Mouse (Mus musculus) spleen, adult 2 months (tissue): ENCODE results near the gene Stk11. TPM values are rescaled to one million over a fixed set of nuclear protein-coding genes. Genes with fewer than 3 reads are reported as not detected.

ENCODE experiments used
- DNase-seq, 2 experiments: peaks; one replicate each; pipeline versions ENCODE4 v3.0.0 to v3.0.0-alpha.2; 2012 to 2021; ENCODE audit warnings: low spot score in 2 of 2, low read depth in 1 of 2
- H3K27ac ChIP-seq: fragments of 200-500 bp; 2 replicates; pipeline ENCODE4 v1.5.1; 2012; ENCODE audit warnings: low read length, inconsistent platforms; ENCODE audit not compliant: insufficient read depth
- H3K27me3 ChIP-seq: fragments of 200-500 bp; 2 replicates; pipeline ENCODE4 v1.6.1; 2012; ENCODE audit warnings: mild to moderate bottlenecking, moderate library complexity, low read length, inconsistent platforms; ENCODE audit not compliant: control insufficient read depth, insufficient read depth
- H3K36me3 ChIP-seq: fragments of 200-500 bp; 2 replicates; pipeline ENCODE4 v1.6.1; 2012; ENCODE audit warnings: mild to moderate bottlenecking, low read length, inconsistent platforms; ENCODE audit not compliant: control insufficient read depth, insufficient read depth
- H3K4me1 ChIP-seq: fragments of 200-500 bp; 2 replicates; pipeline ENCODE4 v1.6.1; 2011; ENCODE audit warnings: inconsistent platforms; ENCODE audit not compliant: control insufficient read depth, insufficient read depth, insufficient read length
- H3K4me3 ChIP-seq: fragments of 200-500 bp; 2 replicates; pipeline ENCODE4 v1.5.1; 2011; ENCODE audit warnings: mild to moderate bottlenecking, inconsistent platforms; ENCODE audit not compliant: insufficient read depth, insufficient read length; ENCODE audit errors: extremely low read depth
- CTCF ChIP-seq: fragments of 200-500 bp; IDR thresholded peaks from 2 replicates; pipeline ENCODE4 v1.5.1; 2011; ENCODE audit warnings: mild to moderate bottlenecking, inconsistent platforms; ENCODE audit not compliant: insufficient read depth, insufficient read length, insufficient replicate concordance; ENCODE audit errors: extremely low read depth
- POLR2A ChIP-seq: fragments of 200-500 bp; IDR thresholded peaks from 2 replicates; pipeline ENCODE4 v1.6.1; 2011; ENCODE audit warnings: low read depth, low read length, inconsistent platforms
- WGBS: fragments of 180-500 bp; shearing (Covaris S2); methylation state at CpG from one replicate; pipeline ENCODE4 v1.1.7; 2018; 5-methylcytosine and 5-hydroxymethylcytosine counted together
- polyA plus RNA-seq: library from polyadenylated mRNA; depleted of rRNA; stranded (reverse); fragments of >200 nt; gene quantifications from 2 replicates; pipeline ENCODE4 v1.2.3, GENCODE M21; 2012

The Stk11 gene
- polyA plus RNA-seq, 1 experiment = 120 TPM

- H3K36me3 ChIP-seq = peaks cover 32% of the 10 kb centered on the region
- no peak for DNase-seq
- TF ChIP-seq CTCF = no peak
- no peak for TF ChIP-seq POLR2A
- no peaks in the 10 kb centered on the region for H3K27me3 ChIP-seq
- 84% methylated on average over 9 of the region's 9 CpGs for WGBS
- H3K27ac ChIP-seq = no peak overlapping the region
- no peak overlapping the region for H3K4me3 ChIP-seq
- H3K4me1 ChIP-seq = peaks cover 14% of the 10 kb centered on the region; the same call in 1 of the 2 replicates
Measured at GRCm38 (mm10) chr10:80084817-80085487, 30.7 kb upstream of the Stk11 start.

GRCm38 (mm10) chr10:80086847-80087246 lies 28.8 kb upstream of the Stk11 start:
- H3K4me3 ChIP-seq = no peak overlapping the region
- DNase-seq = no peak
- TF ChIP-seq POLR2A (no peak), CTCF (no peak)
- 57% methylated on average over 3 of the region's 3 CpGs for WGBS
- peaks cover 14% of the 10 kb centered on the region; the same call in 1 of the 2 replicates for H3K4me1 ChIP-seq
- H3K36me3 ChIP-seq = peaks cover 26% of the 10 kb centered on the region
- peak overlapping the region; percentile 27 for H3K27ac ChIP-seq
- no peaks in the 10 kb centered on the region for H3K27me3 ChIP-seq

GRCm38 (mm10) chr10:80087483-80087882 lies 28.1 kb upstream of the Stk11 start:
- Histone ChIP-seq H3K27ac (peak overlapping the region; percentile 42; the same call in 1 of the 2 replicates), H3K4me1 (peaks cover 14% of the 10 kb centered on the region; the same call in 1 of the 2 replicates), H3K36me3 (peaks cover 21% of the 10 kb centered on the region), H3K4me3 (no peak overlapping the region), H3K27me3 (no peaks in the 10 kb centered on the region)
- no peak for TF ChIP-seq POLR2A
- TF ChIP-seq CTCF = no peak
- no peak for DNase-seq
- 61% methylated on average over 8 of the region's 8 CpGs for WGBS

- Histone ChIP-seq H3K4me1 (peaks cover 14% of the 10 kb centered on the region; the same call in 1 of the 2 replicates), H3K4me3 (no peak overlapping the region), H3K27ac (no peak overlapping the region), H3K27me3 (no peaks in the 10 kb centered on the region), H3K36me3 (peaks cover 15% of the 10 kb centered on the region)
- DNase-seq = no peak
- WGBS = 91% methylated on average over 4 of the region's 4 CpGs
- TF ChIP-seq CTCF (no peak), POLR2A (no peak)
Measured at GRCm38 (mm10) chr10:80089146-80089545, 26.5 kb upstream of the Stk11 start.

DNA sequence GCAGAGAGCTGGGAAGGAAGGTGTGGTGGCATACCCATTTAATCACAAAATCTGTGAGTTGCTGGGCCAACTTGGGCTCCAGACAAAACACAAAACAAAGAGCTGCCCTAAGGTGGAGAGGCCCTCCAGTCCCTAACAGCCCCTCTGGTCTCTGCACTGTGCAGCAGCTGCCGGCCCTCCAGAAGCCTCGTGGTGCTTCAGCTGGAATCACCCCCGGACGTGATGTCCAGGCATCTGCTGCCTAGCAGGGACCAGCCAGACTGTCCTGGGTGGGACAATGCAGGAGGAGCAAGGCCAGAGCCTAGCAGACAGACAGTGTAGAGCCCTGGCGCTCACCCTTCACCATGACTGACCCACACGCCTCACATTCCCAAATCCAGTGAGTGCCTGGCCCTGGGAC lies 24.1 kb upstream of the Stk11 start:
- Histone ChIP-seq H3K27ac (no peak overlapping the region), H3K36me3 (peaks cover 2% of the 10 kb centered on the region; the same call in 1 of the 2 replicates), H3K27me3 (no peaks in the 10 kb centered on the region), H3K4me1 (peaks cover 18% of the 10 kb centered on the region; the same call in 1 of the 2 replicates), H3K4me3 (no peak overlapping the region)
- 88% methylated on average over 6 of the region's 6 CpGs for WGBS
- TF ChIP-seq CTCF (no peak), POLR2A (no peak)
- DNase-seq = no peak

DNA sequence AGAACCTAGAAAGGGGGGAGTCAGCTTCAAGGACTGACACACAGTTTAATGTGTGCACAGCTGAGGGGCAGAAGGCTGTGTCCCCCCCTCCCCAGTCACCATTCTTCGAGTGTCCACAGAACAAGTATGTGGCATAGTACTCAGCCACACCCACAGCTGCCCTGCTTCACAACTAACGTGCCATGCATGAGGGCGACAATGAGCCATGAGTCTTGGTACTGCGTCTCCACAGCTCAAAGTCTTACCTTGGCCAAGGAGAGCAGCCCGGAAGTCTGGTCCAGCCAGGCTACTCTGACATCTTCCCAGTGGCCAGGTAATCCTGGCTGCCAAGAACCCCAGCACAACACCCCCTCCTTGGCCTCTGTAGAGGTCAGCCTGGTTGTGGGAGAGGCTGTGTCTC lies 22.9 kb upstream of the Stk11 start:
- no peaks in the 10 kb centered on the region for H3K27me3 ChIP-seq
- H3K4me1 ChIP-seq = peaks cover 7% of the 10 kb centered on the region; the same call in 1 of the 2 replicates
- WGBS = 88% methylated on average over 5 of the region's 5 CpGs
- peaks cover 2% of the 10 kb centered on the region; the same call in 1 of the 2 replicates for H3K36me3 ChIP-seq
- no peak for DNase-seq
- H3K4me3 ChIP-seq = no peak overlapping the region
- H3K27ac ChIP-seq = no peak overlapping the region
- no peak for TF ChIP-seq CTCF
- TF ChIP-seq POLR2A = no peak

DNA sequence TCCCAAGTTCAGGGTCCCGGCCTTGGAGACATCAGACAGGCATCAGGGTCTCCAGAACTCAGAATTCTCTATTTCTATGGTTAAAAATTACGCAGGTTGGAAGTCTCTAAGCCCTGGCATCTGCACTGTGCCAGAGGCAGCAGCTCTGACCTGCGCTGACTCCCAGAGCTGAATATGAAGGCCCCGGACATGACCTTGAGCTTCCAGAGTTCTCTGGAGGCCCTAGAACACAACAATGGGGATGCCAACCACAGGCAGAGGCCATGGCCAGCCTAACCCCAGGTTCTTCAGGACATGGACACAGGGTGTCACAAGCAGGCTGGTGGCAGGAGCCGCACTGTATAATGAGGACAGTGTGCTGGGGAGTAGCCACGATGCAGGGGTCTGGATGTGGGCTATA lies 21.5 kb upstream of the Stk11 start:
- peaks cover 7% of the 10 kb centered on the region; the same call in 1 of the 2 replicates for H3K4me1 ChIP-seq
- H3K27ac ChIP-seq = no peak overlapping the region
- 96% methylated on average over 6 of the region's 6 CpGs for WGBS
- H3K4me3 ChIP-seq = no peak overlapping the region
- DNase-seq = no peak
- peaks cover 2% of the 10 kb centered on the region; the same call in 1 of the 2 replicates for H3K36me3 ChIP-seq
- TF ChIP-seq CTCF (no peak), POLR2A (no peak)
- no peaks in the 10 kb centered on the region for H3K27me3 ChIP-seq
